Mouse (Mus musculus) liver, embryonic 14.5 days (tissue): ENCODE results near the gene Ddx4. TPM values are rescaled to one million over a fixed set of nuclear protein-coding genes. Genes with fewer than 3 reads are reported as not detected.
"Not testable (repeated sequence)": the region's sequence is repeated elsewhere in the genome, so short reads cannot be mapped to it uniquely, and the experiment has no call there.

ENCODE experiments used
- ATAC-seq: fragments of 200-750 bp; cut with Nextera tagmentation; 2 replicates; pipeline ENCODE4 v1.8.0; 2017; ENCODE audit warnings: moderate number of reproducible peaks, mild to moderate bottlenecking, moderate library complexity; ENCODE audit not compliant: insufficient read depth
- DNase-seq, 3 experiments: peaks; one replicate each; pipeline ENCODE4 v3.0.0-alpha.2; 2012 to 2013; ENCODE audit warnings: low read depth in 3 of 3, low spot score in 3 of 3
- H3K27ac ChIP-seq: fragments of 300-500 bp; sonication (generic); 2 replicates; pipeline ENCODE4 v1.5.1; 2014; ENCODE audit warnings: moderate library complexity, mild to moderate bottlenecking, control low read depth, inconsistent platforms
- H3K27me3 ChIP-seq: fragments of 300-500 bp; sonication (generic); 2 replicates; pipeline ENCODE4 v1.6.1; 2014; ENCODE audit warnings: mild to moderate bottlenecking, low read length, moderate library complexity; ENCODE audit not compliant: control insufficient read depth, insufficient read depth
- H3K36me3 ChIP-seq: fragments of 300-500 bp; sonication (generic); replicated peaks from 2 replicates; pipeline ENCODE4 v1.6.1; 2014; ENCODE audit warnings: low read depth; ENCODE audit not compliant: control insufficient read depth, insufficient read depth
- H3K4me1 ChIP-seq, 2 experiments: fragments of 200-500 bp in 1 of 2; fragments of 300-500 bp in 1 of 2; sonication (generic) in 1 of 2; replicated peaks; 2 replicates each; pipeline ENCODE4 v1.6.1; 2012 to 2014; ENCODE audit warnings: antibody characterized with exemption in 1 of 2, inconsistent platforms in 1 of 2, low read length in 1 of 2; ENCODE audit not compliant: control insufficient read depth in 2 of 2, insufficient read depth in 2 of 2
- H3K4me2 ChIP-seq: fragments of 300-500 bp; sonication (generic); 2 replicates; pipeline ENCODE4 v1.6.1; 2014; ENCODE audit warnings: low read depth, mild to moderate bottlenecking, control low read depth, moderate library complexity
- H3K4me3 ChIP-seq, 2 experiments: fragments of 200-500 bp in 1 of 2; fragments of 300-500 bp in 1 of 2; sonication (generic) in 1 of 2; 2 replicates each; pipeline ENCODE4 v1.5.1; 2012 to 2014; ENCODE audit warnings: low read depth in 2 of 2, low read length in 2 of 2, mild to moderate bottlenecking in 2 of 2, control low read depth in 1 of 2, inconsistent platforms in 1 of 2, moderate library complexity in 1 of 2; ENCODE audit not compliant: insufficient read depth in 1 of 2
- H3K9ac ChIP-seq: fragments of 300-500 bp; sonication (generic); replicated peaks from 2 replicates; pipeline ENCODE4 v1.6.1; 2014; ENCODE audit warnings: mild to moderate bottlenecking, control low read depth, moderate library complexity
- H3K9me3 ChIP-seq: fragments of 300-500 bp; sonication (generic); 2 replicates; pipeline ENCODE4 v1.6.1; 2016; ENCODE audit warnings: low read length, mixed read lengths; ENCODE audit not compliant: control insufficient read depth
- CTCF ChIP-seq: IDR thresholded peaks from 2 replicates; pipeline ENCODE4 v1.5.1; 2016; ENCODE audit warnings: antibody characterized with exemption, low read depth, control low read depth
- EP300 ChIP-seq: IDR thresholded peaks from 2 replicates; pipeline ENCODE4 v1.6.1; 2016; ENCODE audit warnings: antibody characterized with exemption, low read depth
- WGBS: fragments of 180-500 bp; shearing (Covaris S2); extraction: QIAGEN DNeasy Blood & Tissue Kit; methylation state at CpG from one replicate; pipeline ENCODE4 v1.1.7; 2014; ENCODE audit not compliant: insufficient replicate concordance; 5-methylcytosine and 5-hydroxymethylcytosine counted together
- polyA plus RNA-seq, 2 experiments: library from polyadenylated mRNA; depleted of rRNA in 1 of 2; stranded (reverse) in 1 of 2; unstranded in 1 of 2; fragments of >200 nt; fragmentation: Nextera tagmentation in 1 of 2; extraction: Ambion mirVana in 1 of 2; gene quantifications; 2 replicates each; pipeline versions ENCODE4 v1.2.1 to v1.2.3; 2012 to 2014

Gene Ddx4
- polyA plus RNA-seq, 2 experiments, result 0.09 to 0.32 TPM

DNA sequence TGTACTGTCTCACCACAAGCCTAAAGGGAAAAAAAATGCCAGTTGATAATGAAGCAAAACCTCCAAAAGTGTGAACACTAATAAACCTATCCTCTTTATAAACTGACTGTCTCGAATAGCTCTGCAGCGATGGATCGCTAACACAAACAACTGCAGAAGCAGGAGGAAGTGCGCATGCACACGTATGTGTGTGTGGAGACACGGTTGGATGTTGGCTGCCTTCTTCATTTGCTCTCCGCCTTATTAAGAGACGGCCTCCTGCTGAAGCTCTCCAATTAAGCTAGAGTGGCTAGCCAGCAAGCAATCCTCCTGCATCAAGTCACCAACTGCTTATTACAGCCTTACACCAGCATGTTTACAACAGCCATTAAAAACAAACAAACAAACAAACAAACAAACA is 70.0 kb downstream of the Ddx4 start:
- DNase-seq (no peak), ATAC-seq (no peak)
- H3K36me3 ChIP-seq, result no peaks in the 10 kb centered on the region
- no peak overlapping the region for H3K4me2 ChIP-seq
- 74% methylated on average over 8 of the region's 8 CpGs for WGBS
- H3K27ac ChIP-seq, result no peak overlapping the region
- no peak overlapping the region for H3K9ac ChIP-seq
- H3K4me1 ChIP-seq, result no peaks in the 10 kb centered on the region
- no peak overlapping the region for H3K4me3 ChIP-seq
- no peak for TF ChIP-seq EP300
- no peak for TF ChIP-seq CTCF
- H3K9me3 ChIP-seq, result no peaks in the 10 kb centered on the region
- no peaks in the 10 kb centered on the region for H3K27me3 ChIP-seq

GRCm38 (mm10) chr13:112581796-112582195 is 70.5 kb downstream of the Ddx4 start:
- H3K9me3 ChIP-seq, result no peaks in the 10 kb centered on the region
- no peak overlapping the region for H3K27ac ChIP-seq
- TF ChIP-seq CTCF (no peak), EP300 (no peak)
- H3K36me3 ChIP-seq, result no peaks in the 10 kb centered on the region
- DNase-seq (no peak), ATAC-seq (no peak)
- no peak overlapping the region for H3K4me3 ChIP-seq
- H3K4me2 ChIP-seq, result no peak overlapping the region
- WGBS, result 78% methylated on average over 3 of the region's 3 CpGs
- H3K27me3 ChIP-seq, result no peaks in the 10 kb centered on the region
- H3K4me1 ChIP-seq, result no peaks in the 10 kb centered on the region
- no peak overlapping the region for H3K9ac ChIP-seq

DNA sequence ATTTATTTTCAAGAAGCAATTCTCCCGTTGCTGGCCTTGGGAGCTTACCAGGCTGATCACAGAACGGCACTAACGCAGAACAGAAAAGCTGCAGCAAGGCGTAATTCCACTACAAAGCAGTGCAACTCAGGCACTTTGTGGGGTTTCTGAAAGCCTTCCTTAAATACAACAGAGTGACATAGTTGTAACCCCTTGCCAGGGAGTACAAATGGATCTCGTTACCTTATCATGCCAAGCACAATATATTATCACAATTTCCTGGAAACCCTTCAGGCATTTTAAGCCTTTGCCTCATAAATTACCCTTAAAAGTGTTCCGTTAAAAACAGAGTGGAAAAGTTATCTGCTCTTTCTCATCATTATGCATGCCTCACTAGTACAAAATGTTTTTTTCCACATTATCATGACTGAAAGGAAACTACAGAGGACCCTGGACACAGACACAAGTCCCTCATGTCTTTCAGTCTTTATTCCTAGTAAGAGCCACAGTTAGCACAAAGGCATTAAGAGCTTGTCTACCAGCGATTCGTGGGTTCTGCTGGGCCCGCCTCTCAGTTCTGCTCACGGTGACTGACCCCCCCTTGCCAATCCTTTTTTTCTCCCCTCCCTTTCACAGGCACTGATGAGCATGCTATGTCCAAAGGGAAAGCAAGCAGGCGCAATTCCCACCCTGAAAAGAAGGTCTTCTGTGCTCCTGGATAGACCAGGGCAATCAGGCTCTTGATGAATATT is 71.5 kb downstream of the Ddx4 start:
- no peaks in the 10 kb centered on the region for H3K4me1 ChIP-seq
- H3K4me2 ChIP-seq, result no peak overlapping the region
- DNase-seq (no peak), ATAC-seq (no peak)
- no peaks in the 10 kb centered on the region for H3K27me3 ChIP-seq
- WGBS, result 45% methylated on average over 11 of the region's 11 CpGs
- TF ChIP-seq CTCF (no peak), EP300 (no peak)
- H3K9ac ChIP-seq, result no peak overlapping the region
- H3K9me3 ChIP-seq, result no peaks in the 10 kb centered on the region
- H3K27ac ChIP-seq, result no peak overlapping the region
- no peak overlapping the region for H3K4me3 ChIP-seq
- no peaks in the 10 kb centered on the region for H3K36me3 ChIP-seq

- ATAC-seq, H3K4me3 ChIP-seq, H3K27me3 ChIP-seq, H3K9me3 ChIP-seq, H3K27ac ChIP-seq, H3K4me1 ChIP-seq, H3K36me3 ChIP-seq, H3K4me2 ChIP-seq, H3K9ac ChIP-seq, DNase-seq: not testable (repeated sequence)
- 57% methylated on average over 11 of the region's 11 CpGs for WGBS
Observed at GRCm38 (mm10) chr13:112578041-112578440, 74.2 kb downstream of the Ddx4 start.

DNA sequence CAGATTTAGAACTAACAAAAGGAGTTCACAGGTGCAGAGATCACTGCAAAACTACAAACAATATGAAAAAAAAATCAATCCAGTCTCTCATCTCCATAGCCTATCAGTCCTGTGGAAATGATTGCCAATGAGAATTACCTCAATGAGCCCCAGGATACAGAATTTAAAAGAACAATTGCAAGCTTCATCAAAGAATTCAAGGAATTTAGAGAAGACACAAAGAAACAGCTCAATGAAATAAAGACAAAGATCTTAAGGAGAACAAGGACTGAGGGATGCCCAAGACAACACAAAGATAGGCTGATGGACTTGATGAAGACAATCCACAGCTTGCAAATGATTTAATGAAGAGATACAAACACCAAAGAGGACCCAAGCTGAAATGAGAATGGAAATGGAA is 78.5 kb downstream of the Ddx4 start:
- no peak for DNase-seq
- no peaks in the 10 kb centered on the region for H3K27me3 ChIP-seq
- no peak overlapping the region for H3K4me2 ChIP-seq
- no peak for ATAC-seq
- no peaks in the 10 kb centered on the region for H3K9me3 ChIP-seq
- TF ChIP-seq EP300, result no peak
- no peak overlapping the region for H3K27ac ChIP-seq
- no peaks in the 10 kb centered on the region for H3K4me1 ChIP-seq
- no peaks in the 10 kb centered on the region for H3K36me3 ChIP-seq
- H3K9ac ChIP-seq, result no peak overlapping the region
- H3K4me3 ChIP-seq, result no peak overlapping the region
